Mouse (Mus musculus) kidney, postnatal 0 days (tissue): ENCODE measurements around the gene Lonrf2. TPM values are rescaled to one million over a fixed set of nuclear protein-coding genes. Genes with fewer than 3 reads are reported as not detected.

Experiments used
- ATAC-seq: fragments of 200-750 bp; cut with Nextera tagmentation; replicated peaks from 2 replicates; pipeline ENCODE4 v1.8.0; 2017; ENCODE audit warnings: low read depth, moderate number of reproducible peaks, moderate TSS enrichment, moderate library complexity; ENCODE audit not compliant: low FRiP score
- DNase-seq: peaks from one replicate; pipeline ENCODE4 v3.0.0-alpha.2; 2016; ENCODE audit warnings: low spot score
- H3K27ac ChIP-seq: fragments of 300-500 bp; sonication (generic); 2 replicates; pipeline ENCODE4 v1.5.1; 2014; ENCODE audit warnings: mild to moderate bottlenecking
- H3K27me3 ChIP-seq: fragments of 300-500 bp; sonication (generic); 2 replicates; pipeline ENCODE4 v1.6.1; 2014; ENCODE audit warnings: low read length, mixed read lengths; ENCODE audit not compliant: insufficient read depth
- H3K36me3 ChIP-seq: fragments of 300-500 bp; sonication (generic); 2 replicates; pipeline ENCODE4 v1.6.1; 2014; ENCODE audit warnings: low read length, mixed read lengths; ENCODE audit not compliant: insufficient read depth
- H3K4me1 ChIP-seq: fragments of 300-500 bp; sonication (generic); replicated peaks from 2 replicates; pipeline ENCODE4 v1.6.1; 2014; ENCODE audit warnings: antibody characterized with exemption, low read length, mixed read lengths; ENCODE audit not compliant: insufficient read depth
- H3K4me2 ChIP-seq: fragments of 300-500 bp; sonication (generic); 2 replicates; pipeline ENCODE4 v1.6.1; 2014; ENCODE audit warnings: mild to moderate bottlenecking, low read length, moderate library complexity, mixed read lengths
- H3K4me3 ChIP-seq: fragments of 300-500 bp; sonication (generic); replicated peaks from 2 replicates; pipeline ENCODE4 v1.5.1; 2014; ENCODE audit warnings: low read depth, low read length
- H3K9ac ChIP-seq: fragments of 300-500 bp; sonication (generic); 2 replicates; pipeline ENCODE4 v1.6.1; 2014; ENCODE audit warnings: low read depth, low read length
- H3K9me3 ChIP-seq: fragments of 300-500 bp; sonication (generic); replicated peaks from 2 replicates; pipeline ENCODE4 v1.6.1; 2016; ENCODE audit warnings: low read length, inconsistent platforms, mixed read lengths
- CTCF ChIP-seq: IDR thresholded peaks from 2 replicates; pipeline ENCODE4 v1.5.1; 2016; ENCODE audit warnings: antibody characterized with exemption, low read depth, mild to moderate bottlenecking, moderate library complexity
- WGBS: fragments of 180-500 bp; shearing (Covaris S2); extraction: QIAGEN DNeasy Blood & Tissue Kit; methylation state at CpG from one replicate; pipeline ENCODE4 v1.1.7; 2014; 5-methylcytosine and 5-hydroxymethylcytosine counted together
- polyA plus RNA-seq: library from polyadenylated mRNA; unstranded; fragments of >200 nt; fragmentation: Nextera tagmentation; extraction: Ambion mirVana; gene quantifications from 2 replicates; pipeline ENCODE4 v1.2.1, GENCODE M21; 2015

Lonrf2 gene
- polyA plus RNA-seq, 1 experiment from 2014 or later = 0.82 TPM

DNA sequence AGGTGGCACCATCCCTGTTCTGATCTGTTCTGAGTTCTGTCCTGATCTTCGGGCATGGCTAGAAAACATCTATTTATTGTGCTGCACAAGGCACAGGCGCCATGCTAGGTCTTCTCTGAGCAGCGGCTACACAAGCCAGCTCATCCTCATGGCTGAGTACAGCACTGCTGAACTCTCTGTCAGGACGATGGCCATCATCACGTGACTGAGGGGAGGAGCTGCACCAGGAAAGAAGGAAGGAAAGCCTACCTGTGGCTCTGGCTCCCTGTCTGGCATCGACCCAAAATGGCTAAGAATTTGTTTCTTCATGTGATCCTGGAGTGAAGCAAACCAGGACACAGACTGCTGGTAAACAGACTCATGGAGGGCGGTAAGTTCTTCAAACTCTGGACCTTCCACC is 36.1 kb downstream of the Lonrf2 start:
- Histone ChIP-seq H3K9ac (no peak overlapping the region), H3K36me3 (no peaks in the 10 kb centered on the region), H3K27me3 (no peaks in the 10 kb centered on the region), H3K4me2 (no peak overlapping the region), H3K4me3 (no peak overlapping the region), H3K9me3 (no peaks in the 10 kb centered on the region), H3K4me1 (no peaks in the 10 kb centered on the region), H3K27ac (no peak overlapping the region)
- ATAC-seq (no peak), DNase-seq (no peak)
- 83% methylated on average over 7 of the region's 7 CpGs for WGBS
- TF ChIP-seq CTCF = no peak

DNA sequence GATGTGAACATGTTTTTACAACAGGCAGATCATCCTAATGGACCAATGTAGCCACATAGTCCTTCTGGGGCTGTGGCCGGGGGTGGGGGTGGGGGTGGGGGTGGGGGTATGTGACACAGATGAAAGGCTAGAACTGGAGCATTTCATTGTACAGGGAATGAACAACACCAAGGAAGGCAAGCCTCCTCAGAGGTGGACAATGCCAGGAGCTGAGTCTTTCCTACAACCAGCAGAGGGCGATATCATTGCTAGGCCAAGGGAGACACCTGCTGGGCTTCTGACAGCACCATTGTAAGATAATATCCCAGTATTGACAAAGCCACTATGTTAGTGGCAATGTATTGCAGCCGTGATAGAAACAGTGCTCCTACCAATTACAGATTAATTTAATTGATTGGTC is 37.2 kb downstream of the Lonrf2 start:
- no peaks in the 10 kb centered on the region for H3K36me3 ChIP-seq
- peak; percentile 80 for TF ChIP-seq CTCF
- H3K27me3 ChIP-seq = no peaks in the 10 kb centered on the region
- no peak overlapping the region for H3K4me2 ChIP-seq
- DNase-seq (peak; percentile 72), ATAC-seq (no peak)
- no peaks in the 10 kb centered on the region for H3K4me1 ChIP-seq
- no peak overlapping the region for H3K9ac ChIP-seq
- no peak overlapping the region for H3K27ac ChIP-seq
- H3K4me3 ChIP-seq = no peak overlapping the region
- 39% methylated on average over 3 of the region's 3 CpGs for WGBS
- H3K9me3 ChIP-seq = no peaks in the 10 kb centered on the region

DNA sequence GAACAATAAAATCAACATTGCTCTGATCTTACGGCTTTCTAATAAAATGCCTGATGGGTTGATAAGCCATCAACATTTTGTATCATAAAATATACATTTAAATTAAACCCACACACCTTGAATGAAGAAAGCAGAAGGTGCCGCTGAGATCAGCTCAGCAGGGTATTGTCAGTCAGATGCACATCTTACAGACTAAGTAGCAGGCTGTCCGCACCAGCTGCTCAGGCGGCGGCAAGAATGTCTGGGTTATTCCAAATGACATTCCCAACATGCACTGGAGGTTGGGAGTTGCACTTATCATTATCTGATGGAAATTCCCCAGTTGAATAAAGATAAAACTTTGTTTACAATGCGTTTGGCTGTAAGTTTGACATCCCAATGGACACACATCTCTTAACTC is 39.6 kb downstream of the Lonrf2 start:
- 68% methylated on average over 6 of the region's 6 CpGs for WGBS
- no peak for DNase-seq
- Histone ChIP-seq H3K9me3 (no peaks in the 10 kb centered on the region), H3K4me2 (no peak overlapping the region), H3K9ac (no peak overlapping the region), H3K27ac (no peak overlapping the region), H3K4me3 (no peak overlapping the region), H3K36me3 (no peaks in the 10 kb centered on the region), H3K4me1 (no peaks in the 10 kb centered on the region), H3K27me3 (no peaks in the 10 kb centered on the region)
- no peak for TF ChIP-seq CTCF
- ATAC-seq = no peak

DNA sequence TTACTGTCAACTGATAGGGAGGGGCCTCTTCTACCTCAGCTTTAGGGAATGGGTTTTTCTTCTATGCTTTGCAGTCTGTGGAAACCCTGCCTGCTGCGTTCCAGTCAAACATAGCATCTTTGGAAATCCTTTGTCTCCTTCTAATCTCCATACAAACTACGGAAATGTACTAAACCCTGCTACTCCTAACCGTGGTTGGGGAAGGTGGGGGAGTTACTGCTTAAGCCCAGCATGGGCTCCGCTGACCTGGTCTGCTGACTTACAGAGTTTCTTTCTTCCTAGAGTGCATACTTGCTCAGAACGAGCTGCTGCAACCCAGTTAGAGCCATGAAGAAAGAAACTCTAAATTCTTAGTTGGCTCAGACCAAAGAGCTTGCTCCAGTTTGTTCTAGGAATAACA is 41.0 kb downstream of the Lonrf2 start:
- TF ChIP-seq CTCF = no peak
- no peaks in the 10 kb centered on the region for H3K36me3 ChIP-seq
- H3K27me3 ChIP-seq = no peaks in the 10 kb centered on the region
- WGBS = 59% methylated on average over 5 of the region's 5 CpGs
- H3K4me1 ChIP-seq = no peaks in the 10 kb centered on the region
- H3K27ac ChIP-seq = no peak overlapping the region
- no peaks in the 10 kb centered on the region for H3K9me3 ChIP-seq
- ATAC-seq (no peak), DNase-seq (no peak)
- no peak overlapping the region for H3K4me3 ChIP-seq
- H3K9ac ChIP-seq = no peak overlapping the region
- H3K4me2 ChIP-seq = no peak overlapping the region

DNA sequence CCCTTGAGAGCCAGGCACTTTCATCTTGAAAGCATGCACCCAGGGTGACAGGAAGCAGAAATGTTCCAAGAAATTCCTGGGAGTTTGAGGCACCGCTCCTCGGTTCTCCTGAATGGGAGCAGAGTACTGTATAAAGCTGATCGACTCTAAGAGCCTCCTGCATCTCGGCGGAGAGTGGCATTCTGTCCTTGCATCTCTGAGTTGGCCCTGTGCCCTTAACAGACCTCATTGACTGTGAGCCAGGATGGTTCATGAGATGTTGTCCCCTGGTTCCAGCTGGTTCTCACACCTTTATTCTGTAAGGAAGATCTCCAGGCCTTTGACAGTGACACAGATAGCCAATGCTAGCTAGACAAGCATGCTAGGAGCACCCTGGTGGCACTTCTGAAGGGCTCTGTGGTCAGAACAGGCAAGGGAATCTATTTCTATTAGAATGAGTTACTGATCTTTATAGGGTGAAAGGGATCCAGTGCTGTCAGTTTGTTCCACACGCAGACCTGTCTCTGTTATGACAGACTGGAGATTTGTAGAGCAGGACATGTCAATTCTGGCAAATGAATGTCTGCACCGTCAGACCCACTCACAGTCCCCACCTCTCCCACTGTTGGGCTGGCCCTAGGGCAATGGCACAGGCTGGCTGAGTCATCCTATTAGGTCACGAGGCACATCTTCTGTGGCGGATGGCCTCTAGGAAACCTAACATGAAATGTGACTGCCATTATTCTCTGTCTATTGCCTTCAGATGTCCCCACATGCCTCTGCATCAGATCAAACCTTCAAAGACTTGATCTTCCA is 45.3 kb downstream of the Lonrf2 start:
- ATAC-seq (no peak), DNase-seq (no peak)
- 80% methylated on average over 9 of the region's 9 CpGs for WGBS
- Histone ChIP-seq H3K36me3 (no peaks in the 10 kb centered on the region), H3K27ac (no peak overlapping the region), H3K4me1 (no peaks in the 10 kb centered on the region), H3K4me2 (no peak overlapping the region), H3K4me3 (no peak overlapping the region), H3K9ac (no peak overlapping the region), H3K9me3 (no peaks in the 10 kb centered on the region), H3K27me3 (no peaks in the 10 kb centered on the region)
- TF ChIP-seq CTCF = no peak

DNA sequence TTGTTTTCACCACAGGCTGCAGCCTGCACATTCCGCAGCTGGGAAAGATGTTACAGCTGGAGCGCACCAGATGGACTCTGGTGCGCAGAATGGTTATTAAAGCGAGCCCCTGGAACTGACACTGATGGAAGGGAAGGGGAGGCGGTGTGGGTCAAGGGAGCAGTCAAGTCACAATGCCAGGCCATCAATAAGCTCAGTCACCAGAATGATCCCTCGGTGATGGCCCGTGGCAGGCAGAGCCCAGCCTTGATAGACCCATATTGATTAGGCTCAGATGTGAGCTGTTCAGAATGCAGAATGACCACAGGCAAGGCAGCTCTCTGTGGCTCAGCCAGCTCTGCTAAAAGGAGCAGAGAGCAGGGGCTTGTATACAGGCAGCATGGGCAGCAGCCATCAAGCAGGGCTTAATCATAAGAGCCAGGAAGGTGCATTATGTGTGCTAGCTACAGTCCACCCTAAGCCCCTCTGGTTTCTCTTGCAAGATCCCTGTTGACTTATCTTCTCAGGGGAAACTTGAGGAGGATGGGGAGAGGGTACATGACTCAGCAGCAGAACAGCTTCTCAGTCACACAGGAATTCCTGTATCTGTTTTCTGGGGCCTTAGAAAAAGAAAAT is 46.4 kb downstream of the Lonrf2 start:
- no peak for ATAC-seq

More for the DNA sequence above, 46.4 kb downstream of the Lonrf2 start:
- Histone ChIP-seq H3K27ac (no peak overlapping the region), H3K4me1 (no peaks in the 10 kb centered on the region), H3K9me3 (no peaks in the 10 kb centered on the region), H3K9ac (no peak overlapping the region), H3K4me3 (no peak overlapping the region), H3K36me3 (no peaks in the 10 kb centered on the region), H3K4me2 (no peak overlapping the region), H3K27me3 (no peaks in the 10 kb centered on the region)
- 56% methylated on average over 7 of the region's 7 CpGs for WGBS
- no peak for TF ChIP-seq CTCF
- DNase-seq = no peak
